Mouse (Mus musculus) heart, embryonic 16.5 days (tissue): ENCODE results near the gene D630003M21Rik. TPM values are rescaled to one million over a fixed set of nuclear protein-coding genes. Genes with fewer than 3 reads are reported as not detected.

Experiments
- ATAC-seq: fragments of 200-750 bp; cut with Nextera tagmentation; replicated peaks from 2 replicates; pipeline ENCODE4 v1.8.0; 2017; ENCODE audit warnings: moderate number of reproducible peaks; ENCODE audit not compliant: insufficient read depth, low FRiP score; ENCODE audit errors: extremely low read depth
- H3K27ac ChIP-seq: fragments of 300-500 bp; sonication (generic); 2 replicates; pipeline ENCODE4 v1.5.1; 2014; ENCODE audit warnings: mild to moderate bottlenecking, low read length, control low read depth, moderate library complexity
- H3K27me3 ChIP-seq: fragments of 300-500 bp; sonication (generic); 2 replicates; pipeline ENCODE4 v1.6.1; 2014; ENCODE audit warnings: low read length, mixed read lengths; ENCODE audit not compliant: control insufficient read depth, insufficient read depth
- H3K36me3 ChIP-seq: fragments of 300-500 bp; sonication (generic); 2 replicates; pipeline ENCODE4 v1.6.1; 2014; ENCODE audit not compliant: control insufficient read depth, insufficient read depth
- H3K4me1 ChIP-seq: fragments of 300-500 bp; sonication (generic); 2 replicates; pipeline ENCODE4 v1.6.1; 2014; ENCODE audit warnings: low read length, mixed read lengths; ENCODE audit not compliant: control insufficient read depth, insufficient read depth
- H3K4me2 ChIP-seq: fragments of 300-500 bp; sonication (generic); 2 replicates; pipeline ENCODE4 v1.6.1; 2014; ENCODE audit warnings: low read depth, mild to moderate bottlenecking, control low read depth, low read length
- H3K4me3 ChIP-seq: fragments of 300-500 bp; sonication (generic); 2 replicates; pipeline ENCODE4 v1.5.1; 2014; ENCODE audit warnings: mild to moderate bottlenecking, control low read depth, low read length
- H3K9ac ChIP-seq: fragments of 300-500 bp; sonication (generic); 2 replicates; pipeline ENCODE4 v1.6.1; 2014; ENCODE audit warnings: low read length, control low read depth
- H3K9me3 ChIP-seq: fragments of 300-500 bp; sonication (generic); replicated peaks from 2 replicates; pipeline ENCODE4 v1.6.1; 2016; ENCODE audit warnings: low read length; ENCODE audit not compliant: control insufficient read depth
- WGBS: fragments of 180-500 bp; shearing (Covaris S2); extraction: QIAGEN DNeasy Blood & Tissue Kit; methylation state at CpG from one replicate; pipeline ENCODE4 v1.1.7; 2014; 5-methylcytosine and 5-hydroxymethylcytosine counted together
- polyA plus RNA-seq: library from polyadenylated mRNA; unstranded; fragments of >200 nt; fragmentation: Nextera tagmentation; extraction: Ambion mirVana; gene quantifications from 2 replicates; pipeline ENCODE4 v1.2.1, GENCODE M21; 2015

The D630003M21Rik gene
- polyA plus RNA-seq, 1 experiment from 2014 or later, result 2.2 TPM

DNA sequence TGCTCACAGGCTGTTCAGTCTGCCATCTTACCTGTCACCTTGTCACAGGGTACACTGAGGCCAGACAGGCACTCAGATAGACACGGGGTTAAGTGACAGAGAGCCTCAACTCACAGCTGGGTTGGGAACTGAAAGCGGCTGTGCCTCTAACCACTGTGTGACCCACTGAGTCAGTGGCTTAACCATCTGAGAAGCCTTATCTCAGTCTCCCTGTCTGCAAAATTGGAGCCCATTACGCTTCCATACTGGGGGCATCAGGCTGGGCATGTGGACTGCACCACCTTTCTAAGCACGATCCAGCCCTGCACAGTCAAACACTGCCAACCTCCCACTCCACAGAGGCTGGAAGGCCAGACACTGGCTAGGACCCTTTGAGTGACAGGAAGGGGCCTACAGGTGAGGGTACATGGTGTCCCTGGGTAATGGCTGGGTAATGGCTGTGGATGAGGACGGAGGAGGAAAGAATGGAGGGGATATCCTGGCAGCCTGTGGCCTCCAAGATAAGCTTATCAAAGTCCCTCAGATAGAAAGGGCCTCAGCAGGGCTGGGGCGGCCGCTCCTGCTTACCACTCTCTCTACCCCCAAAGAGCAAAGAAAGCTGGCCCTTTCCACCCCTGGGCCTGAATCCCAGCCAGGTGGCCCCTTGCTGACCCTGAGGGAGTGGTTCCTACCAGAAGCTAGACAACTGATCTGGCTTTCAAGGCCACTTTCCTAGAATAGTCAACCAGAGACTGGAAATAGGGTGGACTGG is 87.2 kb downstream of the D630003M21Rik start:
- WGBS, result 17% methylated on average over 7 of the region's 7 CpGs
- Histone ChIP-seq H3K27ac (peak overlapping the region; percentile 92), H3K4me3 (no peak overlapping the region), H3K4me1 (peaks cover 60% of the 10 kb centered on the region), H3K9me3 (no peaks in the 10 kb centered on the region), H3K4me2 (peak overlapping the region; percentile 21; the same call in 1 of the 2 replicates), H3K27me3 (no peaks in the 10 kb centered on the region), H3K9ac (peak overlapping the region; percentile 5; the same call in 1 of the 2 replicates), H3K36me3 (peaks cover 12% of the 10 kb centered on the region; the same call in 1 of the 2 replicates)
- ATAC-seq, result peak; percentile 63

DNA sequence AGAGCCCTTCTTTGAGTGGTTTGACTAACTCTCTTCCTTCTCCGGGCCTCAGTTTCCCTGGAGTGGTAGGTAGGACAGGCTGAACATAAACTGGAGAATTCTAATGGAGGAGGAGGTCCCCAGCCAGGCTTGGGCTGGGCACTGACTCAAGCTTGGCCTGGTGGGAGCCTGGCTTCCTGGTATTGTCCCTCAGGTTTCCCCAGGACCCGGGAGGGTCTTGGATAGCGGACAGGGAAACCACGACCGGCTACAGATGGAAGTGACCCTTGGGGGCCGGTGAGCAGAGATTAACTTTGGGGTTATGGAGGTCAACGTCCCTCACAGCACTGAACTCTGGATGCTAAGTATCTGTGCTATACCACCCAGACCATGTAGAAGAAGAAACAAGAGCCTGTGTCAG is 87.8 kb downstream of the D630003M21Rik start:
- Histone ChIP-seq H3K27me3 (no peaks in the 10 kb centered on the region), H3K27ac (peak overlapping the region; percentile 92), H3K4me3 (no peak overlapping the region), H3K9ac (peak overlapping the region; percentile 66), H3K4me2 (peak overlapping the region; percentile 33; the same call in 1 of the 2 replicates), H3K4me1 (peaks cover 62% of the 10 kb centered on the region), H3K36me3 (peaks cover 13% of the 10 kb centered on the region; the same call in 1 of the 2 replicates), H3K9me3 (no peaks in the 10 kb centered on the region)
- no peak for ATAC-seq
- 50% methylated on average over 7 of the region's 7 CpGs for WGBS

GRCm38 (mm10) chr2:158140664-158141063 is 88.4 kb downstream of the D630003M21Rik start:
- peaks cover 16% of the 10 kb centered on the region; the same call in 1 of the 2 replicates for H3K36me3 ChIP-seq
- H3K4me3 ChIP-seq, result no peak overlapping the region
- H3K27me3 ChIP-seq, result no peaks in the 10 kb centered on the region
- peak overlapping the region; percentile 33; the same call in 1 of the 2 replicates for H3K4me2 ChIP-seq
- WGBS, result 43% methylated on average over 5 of the region's 5 CpGs
- H3K4me1 ChIP-seq, result peaks cover 65% of the 10 kb centered on the region
- H3K27ac ChIP-seq, result peak overlapping the region; percentile 92
- peak overlapping the region; percentile 66 for H3K9ac ChIP-seq
- ATAC-seq, result no peak
- no peaks in the 10 kb centered on the region for H3K9me3 ChIP-seq

DNA sequence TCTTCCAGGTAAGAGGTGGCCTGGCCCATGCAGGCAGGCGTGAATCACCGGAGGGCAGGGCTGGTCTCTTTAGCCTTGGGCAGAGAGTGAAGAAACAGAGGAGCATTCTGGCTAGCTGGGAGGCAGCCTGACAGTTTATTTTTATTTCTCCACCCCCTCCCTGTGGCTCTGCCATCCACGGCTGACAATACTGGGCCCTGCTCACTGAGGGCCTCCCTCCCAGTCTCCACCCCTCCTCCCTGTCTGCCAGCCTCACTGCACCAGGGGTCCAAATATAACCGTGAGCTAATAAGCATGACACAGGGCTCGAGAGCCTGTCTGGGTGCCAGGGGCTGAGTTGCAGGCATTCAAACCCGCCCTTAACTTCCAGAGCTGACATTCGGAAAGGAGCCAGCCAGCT is 89.4 kb downstream of the D630003M21Rik start:
- Histone ChIP-seq H3K27ac (peak overlapping the region; percentile 92), H3K9me3 (no peaks in the 10 kb centered on the region), H3K4me3 (no peak overlapping the region), H3K4me2 (peak overlapping the region; percentile 45), H3K4me1 (peaks cover 62% of the 10 kb centered on the region), H3K9ac (peak overlapping the region; percentile 63), H3K27me3 (no peaks in the 10 kb centered on the region), H3K36me3 (peaks cover 21% of the 10 kb centered on the region)
- ATAC-seq, result peak; percentile 90
- 29% methylated on average over 7 of the region's 7 CpGs for WGBS

- peak overlapping the region; percentile 92 for H3K27ac ChIP-seq
- H3K9me3 ChIP-seq, result no peaks in the 10 kb centered on the region
- peaks cover 53% of the 10 kb centered on the region for H3K4me1 ChIP-seq
- H3K9ac ChIP-seq, result peak overlapping the region; percentile 63
- H3K4me3 ChIP-seq, result no peak overlapping the region
- peak overlapping the region; percentile 45; the same call in 1 of the 2 replicates for H3K4me2 ChIP-seq
- H3K36me3 ChIP-seq, result peaks cover 28% of the 10 kb centered on the region
- no peak for ATAC-seq
- 74% methylated on average over 9 of the region's 9 CpGs for WGBS
- H3K27me3 ChIP-seq, result no peaks in the 10 kb centered on the region
Measured at GRCm38 (mm10) chr2:158138778-158139177, 90.2 kb downstream of the D630003M21Rik start.

- no peak overlapping the region for H3K27ac ChIP-seq
- peaks cover 36% of the 10 kb centered on the region for H3K36me3 ChIP-seq
Measured at GRCm38 (mm10) chr2:158137771-158138170, 91.3 kb downstream of the D630003M21Rik start.

GRCm38 (mm10) chr2:158136205-158136604 is 92.8 kb downstream of the D630003M21Rik start:
- WGBS, result 55% methylated on average over 7 of the region's 7 CpGs
- Histone ChIP-seq H3K36me3 (peaks cover 45% of the 10 kb centered on the region), H3K4me3 (no peak overlapping the region), H3K4me2 (no peak overlapping the region), H3K27ac (no peak overlapping the region), H3K27me3 (no peaks in the 10 kb centered on the region), H3K4me1 (peaks cover 36% of the 10 kb centered on the region), H3K9ac (no peak overlapping the region), H3K9me3 (no peaks in the 10 kb centered on the region)
- no peak for ATAC-seq

More at GRCm38 (mm10) chr2:158137771-158138170, 91.3 kb downstream of the D630003M21Rik start:
- WGBS, result 71% methylated on average over 12 of the region's 12 CpGs
- H3K9ac ChIP-seq, result no peak overlapping the region
- no peak overlapping the region for H3K4me3 ChIP-seq
- no peak for ATAC-seq
- H3K27me3 ChIP-seq, result no peaks in the 10 kb centered on the region
- H3K9me3 ChIP-seq, result no peaks in the 10 kb centered on the region
- peaks cover 46% of the 10 kb centered on the region for H3K4me1 ChIP-seq
- no peak overlapping the region for H3K4me2 ChIP-seq

GRCm38 (mm10) chr2:158133050-158133449 is 96.0 kb downstream of the D630003M21Rik start:
- peaks cover 46% of the 10 kb centered on the region for H3K36me3 ChIP-seq
- H3K9me3 ChIP-seq, result no peaks in the 10 kb centered on the region
- no peak overlapping the region for H3K4me3 ChIP-seq
- ATAC-seq, result no peak
- H3K27ac ChIP-seq, result no peak overlapping the region
- no peak overlapping the region for H3K4me2 ChIP-seq
- H3K9ac ChIP-seq, result no peak overlapping the region
- WGBS, result 71% methylated on average over 6 of the region's 6 CpGs
- H3K4me1 ChIP-seq, result peaks cover 42% of the 10 kb centered on the region
- no peaks in the 10 kb centered on the region for H3K27me3 ChIP-seq
